Mouse (Mus musculus): ENCODE measurements at regions not wholly inside any gene's neighbourhood (a gene's known extent, or its start where the extent isn't known, plus 50 kb on each side); places are given as distances from the start of the nearest gene placed in this dataset.

GRCm38 (mm10) chr8:49254311-49254828, 410.6 kb upstream of the Tenm3 start:
- H3K4me1 ChIP-seq (ENCODE audit: control insufficient read depth in 2 of 2, insufficient read depth in 2 of 2, low read length in 2 of 2, poor library complexity in 1 of 2), result no peaks in the 10 kb centered on the region

GRCm38 (mm10) chr8:49243002-49243401, 399.3 kb upstream of the Tenm3 start:
- no peak for TF ChIP-seq ZC3H11A (IDR thresholded peaks at IDR 0.05; ENCODE audit: borderline replicate concordance, low read depth, low read length)
- no peak for TF ChIP-seq MAFK (IDR thresholded peaks at IDR 0.05; ENCODE audit: insufficient read depth, low read depth, low read length)
- no peak overlapping the region for H3K27ac ChIP-seq (ENCODE audit: insufficient read depth, low read depth, low read length, poor library complexity, severe bottlenecking)
- H3K4me3 ChIP-seq (ENCODE audit: insufficient read depth in 1 of 2, low read depth in 1 of 2, low read length in 2 of 2, poor library complexity in 1 of 2, severe bottlenecking in 1 of 2), result no peak overlapping the region
- H3K9me3 ChIP-seq (ENCODE audit: control insufficient read depth, insufficient read depth, low read depth, low read length), result no peaks in the 10 kb centered on the region
- in situ Hi-C loops (cut with MboI; ENCODE audit: low sequenced_read_pairs in 2 of 2, unreplicated experiment in 2 of 2), result no loop called here
- no peak overlapping the region for H3K9ac ChIP-seq (ENCODE audit: insufficient read depth, low read depth, low read length, poor library complexity, severe bottlenecking)
- no peaks in the 10 kb centered on the region for H3K36me3 ChIP-seq (ENCODE audit: control insufficient read depth, insufficient read depth, low read length, poor library complexity, severe bottlenecking)
- H3K4me1 ChIP-seq (ENCODE audit: control insufficient read depth in 2 of 2, insufficient read depth in 2 of 2, low read length in 2 of 2, poor library complexity in 1 of 2), result no peaks in the 10 kb centered on the region
- no peak for DNase-seq (ENCODE audit: low read depth, low spot score)

More at GRCm38 (mm10) chr8:49254311-49254828, 410.6 kb upstream of the Tenm3 start:
- no peaks in the 10 kb centered on the region for H3K36me3 ChIP-seq (ENCODE audit: control insufficient read depth, insufficient read depth, low read length, poor library complexity, severe bottlenecking)
- H3K9ac ChIP-seq (ENCODE audit: insufficient read depth, low read depth, low read length, poor library complexity, severe bottlenecking), result no peak overlapping the region
- H3K27ac ChIP-seq (ENCODE audit: insufficient read depth, low read depth, low read length, poor library complexity, severe bottlenecking), result no peak overlapping the region
- no peaks in the 10 kb centered on the region for H3K9me3 ChIP-seq (ENCODE audit: control insufficient read depth, insufficient read depth, low read depth, low read length)
- no peak overlapping the region for H3K4me3 ChIP-seq (ENCODE audit: insufficient read depth in 1 of 2, low read depth in 1 of 2, low read length in 2 of 2, poor library complexity in 1 of 2, severe bottlenecking in 1 of 2)
- TF ChIP-seq HCFC1 (IDR thresholded peaks at IDR 0.05; ENCODE audit: borderline replicate concordance, insufficient read depth, low read length) (no peak), ZNF384 (IDR thresholded peaks at IDR 0.05; ENCODE audit: low read depth, low read length) (no peak), ZC3H11A (IDR thresholded peaks at IDR 0.05; ENCODE audit: borderline replicate concordance, low read depth, low read length) (no peak), MAFK (IDR thresholded peaks at IDR 0.05; ENCODE audit: insufficient read depth, low read depth, low read length) (no peak), CHD2 (IDR thresholded peaks at IDR 0.05; ENCODE audit: low read depth, low read length) (no peak)
- no peak for DNase-seq (ENCODE audit: low read depth, low spot score)
- in situ Hi-C loops (cut with MboI; ENCODE audit: low sequenced_read_pairs in 2 of 2, unreplicated experiment in 2 of 2), result no loop called here

GRCm38 (mm10) chr8:49236822-49237071, 393.0 kb upstream of the Tenm3 start:
- Histone ChIP-seq H3K9ac (ENCODE audit: insufficient read depth, low read depth, low read length, poor library complexity, severe bottlenecking) (no peak overlapping the region), H3K4me3 (ENCODE audit: insufficient read depth in 1 of 2, low read depth in 1 of 2, low read length in 2 of 2, poor library complexity in 1 of 2, severe bottlenecking in 1 of 2) (no peak overlapping the region), H3K27ac (ENCODE audit: insufficient read depth, low read depth, low read length, poor library complexity, severe bottlenecking) (no peak overlapping the region), H3K36me3 (ENCODE audit: control insufficient read depth, insufficient read depth, low read length, poor library complexity, severe bottlenecking) (no peaks in the 10 kb centered on the region), H3K4me1 (ENCODE audit: control insufficient read depth in 2 of 2, insufficient read depth in 2 of 2, low read length in 2 of 2, poor library complexity in 1 of 2) (no peaks in the 10 kb centered on the region), H3K9me3 (ENCODE audit: control insufficient read depth, insufficient read depth, low read depth, low read length) (no peaks in the 10 kb centered on the region)
- TF ChIP-seq HCFC1 (IDR thresholded peaks at IDR 0.05; ENCODE audit: borderline replicate concordance, insufficient read depth, low read length), result no peak
- no peak for TF ChIP-seq MAFK (IDR thresholded peaks at IDR 0.05; ENCODE audit: insufficient read depth, low read depth, low read length)
- no peak for TF ChIP-seq ZNF384 (IDR thresholded peaks at IDR 0.05; ENCODE audit: low read depth, low read length)
- no peak for TF ChIP-seq ZC3H11A (IDR thresholded peaks at IDR 0.05; ENCODE audit: borderline replicate concordance, low read depth, low read length)
- no peak for TF ChIP-seq CHD2 (IDR thresholded peaks at IDR 0.05; ENCODE audit: low read depth, low read length)
- no peak for DNase-seq (ENCODE audit: low read depth, low spot score)
- in situ Hi-C loops (cut with MboI; ENCODE audit: low sequenced_read_pairs in 2 of 2, unreplicated experiment in 2 of 2), result no loop called here

GRCm38 (mm10) chr8:49236021-49236821, 392.5 kb upstream of the Tenm3 start:
- TF ChIP-seq MAFK (IDR thresholded peaks at IDR 0.05; ENCODE audit: insufficient read depth, low read depth, low read length) (no peak), ZNF384 (IDR thresholded peaks at IDR 0.05; ENCODE audit: low read depth, low read length) (no peak)
- no peaks in the 10 kb centered on the region for H3K9me3 ChIP-seq (ENCODE audit: control insufficient read depth, insufficient read depth, low read depth, low read length)
- no peak for DNase-seq (ENCODE audit: low read depth, low spot score)
- no peak overlapping the region for H3K4me3 ChIP-seq (ENCODE audit: insufficient read depth in 1 of 2, low read depth in 1 of 2, low read length in 2 of 2, poor library complexity in 1 of 2, severe bottlenecking in 1 of 2)
- no peaks in the 10 kb centered on the region for H3K36me3 ChIP-seq (ENCODE audit: control insufficient read depth, insufficient read depth, low read length, poor library complexity, severe bottlenecking)
- H3K4me1 ChIP-seq (ENCODE audit: control insufficient read depth in 2 of 2, insufficient read depth in 2 of 2, low read length in 2 of 2, poor library complexity in 1 of 2), result no peaks in the 10 kb centered on the region
- in situ Hi-C loops (cut with MboI; ENCODE audit: low sequenced_read_pairs in 2 of 2, unreplicated experiment in 2 of 2), result no loop called here
- H3K27ac ChIP-seq (ENCODE audit: insufficient read depth, low read depth, low read length, poor library complexity, severe bottlenecking), result no peak overlapping the region
- no peak overlapping the region for H3K9ac ChIP-seq (ENCODE audit: insufficient read depth, low read depth, low read length, poor library complexity, severe bottlenecking)
